Mouse (Mus musculus) MEL (cell line): ENCODE measurements around the gene Pld5. TPM values are rescaled to one million over a fixed set of nuclear protein-coding genes. Genes with fewer than 3 reads are reported as not detected.

ENCODE experiments used
- DNase-seq: peaks from one replicate; pipeline ENCODE4 v3.0.0; 2011; ENCODE audit warnings: low read depth, low spot score
- H3K27ac ChIP-seq: 2 replicates; pipeline ENCODE4 v1.5.1; 2012; ENCODE audit warnings: low read depth, mild to moderate bottlenecking, control low read depth, low read length, moderate library complexity; ENCODE audit not compliant: control insufficient read depth
- H3K27me3 ChIP-seq, 2 experiments: fragments of 150-350 bp in 1 of 2; sonication (generic) in 1 of 2; 2 replicates each; pipeline ENCODE4 v1.6.1; 2012; ENCODE audit warnings: low read length in 2 of 2, mild to moderate bottlenecking in 2 of 2, improper control_type of control experiment in 1 of 2, moderate library complexity in 1 of 2; ENCODE audit not compliant: insufficient read depth in 2 of 2, control insufficient read depth in 1 of 2
- H3K36me3 ChIP-seq, 2 experiments: 2 replicates each; pipeline ENCODE4 v1.6.1; 2012 to 2014; ENCODE audit warnings: low read length in 2 of 2, improper control_type of control experiment in 1 of 2, inconsistent platforms in 1 of 2, mild to moderate bottlenecking in 1 of 2; ENCODE audit not compliant: insufficient read depth in 2 of 2, control insufficient read depth in 1 of 2
- H3K4me1 ChIP-seq, 2 experiments: fragments of 150-350 bp in 1 of 2; sonication (generic) in 1 of 2; 2 replicates each; pipeline ENCODE4 v1.6.1; 2012; ENCODE audit warnings: low read length in 2 of 2, improper control_type of control experiment in 1 of 2, mild to moderate bottlenecking in 1 of 2; ENCODE audit not compliant: insufficient read depth in 2 of 2, control insufficient read depth in 1 of 2
- H3K4me3 ChIP-seq, 2 experiments: fragments of 150-350 bp in 1 of 2; sonication (generic) in 1 of 2; 2 replicates each; pipeline ENCODE4 v1.5.1; 2012; ENCODE audit warnings: low read depth in 2 of 2, low read length in 2 of 2, mild to moderate bottlenecking in 2 of 2, moderate library complexity in 2 of 2, control low read depth in 1 of 2, improper control_type of control experiment in 1 of 2; ENCODE audit not compliant: control insufficient read depth in 1 of 2, insufficient read depth in 1 of 2
- H3K79me2 ChIP-seq: 2 replicates; pipeline ENCODE4 v1.6.1; 2012; ENCODE audit warnings: mild to moderate bottlenecking, low read length, moderate library complexity; ENCODE audit not compliant: control insufficient read depth, poor library complexity, insufficient read depth
- H3K9ac ChIP-seq: 2 replicates; pipeline ENCODE4 v1.6.1; 2012; ENCODE audit warnings: low read depth, mild to moderate bottlenecking, control low read depth, low read length, moderate library complexity; ENCODE audit not compliant: control insufficient read depth, poor library complexity, severe bottlenecking
- H3K9me3 ChIP-seq: fragments of 150-350 bp; sonication (generic); replicated peaks from 2 replicates; pipeline ENCODE4 v1.6.1; 2012; ENCODE audit warnings: mild to moderate bottlenecking, low read length, improper control_type of control experiment, moderate library complexity; ENCODE audit not compliant: insufficient read depth
- EP300 ChIP-seq, 2 experiments: IDR thresholded peaks; 2 replicates each; pipeline ENCODE4 v1.6.1; 2011; ENCODE audit warnings: improper control_type of control experiment in 2 of 2, low read length in 2 of 2, low read depth in 1 of 2, mild to moderate bottlenecking in 1 of 2
- GABPA ChIP-seq: IDR thresholded peaks from 2 replicates; pipeline ENCODE4 v1.6.1; 2012; ENCODE audit warnings: low read depth, mild to moderate bottlenecking, inconsistent platforms, low read length, improper control_type of control experiment, moderate library complexity
- GATA1 ChIP-seq: IDR thresholded peaks from 2 replicates; pipeline ENCODE4 v1.6.1; 2011; ENCODE audit warnings: low read depth, low read length, improper control_type of control experiment
- MXI1 ChIP-seq: IDR thresholded peaks from 2 replicates; pipeline ENCODE4 v1.6.1; 2011; ENCODE audit warnings: mild to moderate bottlenecking, low read depth, low read length, improper control_type of control experiment
- NRF1 ChIP-seq: IDR thresholded peaks from 2 replicates; pipeline ENCODE4 v1.6.1; 2014; ENCODE audit warnings: low read depth, mild to moderate bottlenecking, inconsistent platforms, low read length, improper control_type of control experiment, moderate library complexity; ENCODE audit not compliant: poor library complexity, insufficient read depth, severe bottlenecking
- POLR2A ChIP-seq, 2 experiments: IDR thresholded peaks; 2 replicates each; pipeline ENCODE4 v1.6.1; 2011 to 2012; ENCODE audit warnings: low read length in 2 of 2, mild to moderate bottlenecking in 2 of 2, control low read depth in 1 of 2, improper control_type of control experiment in 1 of 2, low read depth in 1 of 2, moderate library complexity in 1 of 2; ENCODE audit not compliant: control insufficient read depth in 1 of 2, insufficient read depth in 1 of 2, poor library complexity in 1 of 2
- POLR2AphosphoS5 ChIP-seq: IDR thresholded peaks from 2 replicates; pipeline ENCODE4 v1.6.1; 2012; ENCODE audit warnings: low read depth, borderline replicate concordance, mild to moderate bottlenecking, inconsistent platforms, low read length, moderate library complexity, mixed read lengths
- RCOR1 ChIP-seq: IDR thresholded peaks from 2 replicates; pipeline ENCODE4 v1.6.1; 2012; ENCODE audit warnings: low read depth, mild to moderate bottlenecking, inconsistent platforms, low read length, improper control_type of control experiment
- SMC3 ChIP-seq: IDR thresholded peaks from 2 replicates; pipeline ENCODE4 v1.6.1; 2011; ENCODE audit warnings: low read depth, low read length, improper control_type of control experiment
- TAL1 ChIP-seq: IDR thresholded peaks from 2 replicates; pipeline ENCODE4 v1.6.1; 2012; ENCODE audit warnings: mild to moderate bottlenecking, inconsistent platforms, low read length, moderate library complexity, mixed read lengths
- TBP ChIP-seq: IDR thresholded peaks from 2 replicates; pipeline ENCODE4 v1.8.0; 2011; ENCODE audit warnings: low read depth, low read length, improper control_type of control experiment
- TCF12 ChIP-seq: IDR thresholded peaks from 2 replicates; pipeline ENCODE4 v1.6.1; 2014; ENCODE audit warnings: low read depth, mild to moderate bottlenecking, inconsistent platforms, low read length, improper control_type of control experiment, moderate library complexity
- USF2 ChIP-seq, 2 experiments: IDR thresholded peaks; 2 replicates each; pipeline ENCODE4 v1.6.1; 2011 to 2012; ENCODE audit warnings: improper control_type of control experiment in 2 of 2, low read length in 2 of 2, borderline replicate concordance in 1 of 2, inconsistent platforms in 1 of 2, low read depth in 1 of 2, mild to moderate bottlenecking in 1 of 2; ENCODE audit not compliant: insufficient read depth in 1 of 2
- ZKSCAN1 ChIP-seq: IDR thresholded peaks from 2 replicates; pipeline ENCODE4 v1.6.1; 2012; ENCODE audit warnings: low read depth, mild to moderate bottlenecking, inconsistent platforms, low read length, improper control_type of control experiment, moderate library complexity
- ZMIZ1 ChIP-seq: IDR thresholded peaks from 2 replicates; pipeline ENCODE4 v1.6.1; 2012; ENCODE audit warnings: low read depth, mild to moderate bottlenecking, inconsistent platforms, low read length, improper control_type of control experiment, moderate library complexity
- ZNF384 ChIP-seq: IDR thresholded peaks from 2 replicates; pipeline ENCODE4 v1.6.1; 2012; ENCODE audit warnings: low read depth, mild to moderate bottlenecking, inconsistent platforms, low read length, improper control_type of control experiment
- polyA plus RNA-seq, 2 experiments: library from polyadenylated mRNA; stranded (reverse) in 1 of 2; unstranded in 1 of 2; fragments of >175 nt in 1 of 2; fragments of >200 nt in 1 of 2; gene quantifications; 2 replicates each; pipeline versions ENCODE4 v1.2.1 to v1.2.4; 2012; ENCODE audit warnings: low replicate concordance in 2 of 2, low read depth in 1 of 2; ENCODE audit not compliant: insufficient read length in 2 of 2, insufficient read depth in 1 of 2, missing spikeins in 1 of 2
- total RNA-seq: library from RNA; depleted of rRNA; stranded (reverse); fragments of 300-350 nt; gene quantifications from 2 replicates; pipeline ENCODE4 v1.2.3, GENCODE M21; 2012

Gene Pld5
- total and polyA plus RNA-seq, 3 experiments = 0.01 TPM; not detected in 2

DNA sequence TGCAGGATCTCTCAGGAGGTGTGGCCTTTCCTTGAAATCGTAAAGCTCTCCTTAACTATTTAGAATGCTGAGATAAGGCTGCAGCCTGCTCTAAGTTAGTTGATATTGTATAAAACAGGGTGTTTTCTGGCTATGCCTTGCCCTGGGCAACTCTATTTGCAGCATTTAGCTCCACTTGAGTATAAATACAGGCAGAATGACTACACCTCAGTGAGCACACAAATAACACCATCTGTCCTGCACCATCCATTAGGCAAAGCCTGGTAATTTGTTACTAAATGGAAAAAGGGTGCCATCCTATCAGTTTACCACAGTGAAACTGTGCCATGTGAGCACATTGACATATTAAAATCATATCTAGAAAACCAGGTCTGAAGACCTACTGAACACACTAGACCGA is 149.3 kb downstream of the Pld5 start:
- no peak overlapping the region for H3K27ac ChIP-seq
- H3K4me3 ChIP-seq = no peak overlapping the region
- no peak overlapping the region for H3K9ac ChIP-seq
- no peaks in the 10 kb centered on the region for H3K9me3 ChIP-seq
- no peak for DNase-seq
- H3K27me3 ChIP-seq = no peaks in the 10 kb centered on the region
- no peaks in the 10 kb centered on the region for H3K4me1 ChIP-seq
- H3K36me3 ChIP-seq = no peaks in the 10 kb centered on the region
- no peak for TF ChIP-seq NRF1
- no peak for TF ChIP-seq POLR2A (IDR thresholded peaks at IDR 0.05; ENCODE audit: control insufficient read depth in 1 of 2, insufficient read depth in 1 of 2, low read depth in 1 of 2, low read length in 2 of 2, poor library complexity in 1 of 2)
- TF ChIP-seq ZNF384 = no peak
- no peak for TF ChIP-seq EP300 (IDR thresholded peaks at IDR 0.05; ENCODE audit: low read depth in 1 of 2, low read length in 2 of 2)
- TF ChIP-seq SMC3 = no peak
- no peak for TF ChIP-seq ZMIZ1
- no peak for TF ChIP-seq USF2 (IDR thresholded peaks at IDR 0.05; ENCODE audit: borderline replicate concordance in 1 of 2, insufficient read depth in 1 of 2, low read depth in 1 of 2, low read length in 2 of 2)
- H3K79me2 ChIP-seq = no peaks in the 10 kb centered on the region

DNA sequence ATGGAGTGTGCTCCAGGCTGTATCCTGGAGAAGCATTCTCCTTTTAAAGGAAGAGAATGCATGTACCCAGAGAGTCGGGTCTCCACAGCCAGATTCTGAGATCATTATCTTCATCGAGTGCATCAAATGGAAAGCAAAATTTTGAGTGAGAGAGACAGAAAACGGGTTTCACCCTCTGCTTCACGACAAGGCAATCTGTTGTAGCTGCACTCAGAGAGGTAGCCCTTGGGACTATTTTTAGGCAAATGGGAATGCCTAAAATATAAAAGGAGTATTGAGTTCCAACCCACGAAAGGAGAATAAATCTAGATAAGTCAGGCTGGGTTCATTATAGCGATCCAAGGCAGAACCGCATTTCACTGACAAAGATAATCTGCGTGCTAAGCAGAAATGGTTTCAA is 150.7 kb downstream of the Pld5 start:
- H3K36me3 ChIP-seq = no peaks in the 10 kb centered on the region
- no peak overlapping the region for H3K4me3 ChIP-seq
- H3K9ac ChIP-seq = no peak overlapping the region
- H3K27me3 ChIP-seq = no peaks in the 10 kb centered on the region
- no peak for TF ChIP-seq GABPA
- TF ChIP-seq NRF1 = no peak
- H3K27ac ChIP-seq = no peak overlapping the region
- no peak for DNase-seq
- H3K9me3 ChIP-seq = no peaks in the 10 kb centered on the region
- H3K79me2 ChIP-seq = no peaks in the 10 kb centered on the region
- H3K4me1 ChIP-seq = no peaks in the 10 kb centered on the region

DNA sequence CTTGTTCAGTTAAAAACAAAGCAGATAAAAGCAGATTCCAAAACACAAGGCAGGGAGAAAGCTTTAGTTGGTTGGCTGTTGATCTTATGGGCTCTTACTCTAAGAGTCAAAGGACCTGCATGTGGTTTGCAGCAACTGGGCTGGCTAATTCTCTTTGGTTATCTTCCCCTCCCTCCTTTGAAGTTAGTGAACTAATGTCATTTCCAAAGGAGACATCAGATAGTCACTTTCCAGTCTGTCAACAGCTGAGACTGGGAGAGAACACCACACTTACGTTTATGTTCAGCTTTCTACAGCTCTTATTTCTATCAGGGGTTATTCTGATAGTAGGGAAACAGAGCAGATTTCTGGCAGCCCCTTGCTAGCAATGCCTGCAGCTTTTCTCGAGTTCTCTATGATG is 151.3 kb downstream of the Pld5 start:
- no peak for DNase-seq
- TF ChIP-seq TCF12 (no peak), USF2 (IDR thresholded peaks at IDR 0.05; ENCODE audit: borderline replicate concordance in 1 of 2, insufficient read depth in 1 of 2, low read depth in 1 of 2, low read length in 2 of 2) (no peak), ZKSCAN1 (no peak), TBP (no peak), GATA1 (no peak), RCOR1 (no peak), POLR2AphosphoS5 (no peak), MXI1 (no peak), TAL1 (no peak)
- no peaks in the 10 kb centered on the region for H3K36me3 ChIP-seq
- no peaks in the 10 kb centered on the region for H3K9me3 ChIP-seq
- H3K27ac ChIP-seq = no peak overlapping the region
- no peaks in the 10 kb centered on the region for H3K79me2 ChIP-seq
- H3K4me3 ChIP-seq = no peak overlapping the region
- no peak overlapping the region for H3K9ac ChIP-seq
- H3K27me3 ChIP-seq = no peaks in the 10 kb centered on the region
- H3K4me1 ChIP-seq = no peaks in the 10 kb centered on the region
